Mouse (Mus musculus) WW6 (cell line): ENCODE measurements around the gene Camta2.

Experiments used
- DNase-seq: peaks from one replicate; pipeline ENCODE4 v3.0.0-alpha.2; 2013; ENCODE audit warnings: low read depth, low spot score

Gene Camta2

GRCm38 (mm10) chr11:70687601-70688199, at the start of gene Camta2:
TSS of gene Camta2 (minus strand) at chr11:70688105.
- DNase-seq: peak; percentile 52

- DNase-seq: no peak
These were observed 45.4 kb upstream of the Camta2 start for GRCm38 (mm10) chr11:70733256-70733655.

- DNase-seq: no peak
These were observed 43.3 kb upstream of the Camta2 start for GRCm38 (mm10) chr11:70731178-70731577.

- no peak for DNase-seq
These were observed 42.6 kb upstream of the Camta2 start for GRCm38 (mm10) chr11:70730427-70731038.

GRCm38 (mm10) chr11:70727385-70727784, 39.5 kb upstream of the Camta2 start:
- no peak for DNase-seq

- DNase-seq: no peak
These were observed 38.7 kb upstream of the Camta2 start for GRCm38 (mm10) chr11:70726585-70726984.

- DNase-seq: no peak
These were observed 36.8 kb upstream of the Camta2 start for GRCm38 (mm10) chr11:70724706-70725105.

GRCm38 (mm10) chr11:70721072-70721471, 33.2 kb upstream of the Camta2 start:
- DNase-seq: no peak

GRCm38 (mm10) chr11:70720567-70720966, 32.7 kb upstream of the Camta2 start:
- no peak for DNase-seq

GRCm38 (mm10) chr11:70718481-70718880, 30.6 kb upstream of the Camta2 start:
- no peak for DNase-seq

GRCm38 (mm10) chr11:70715832-70716231, 27.9 kb upstream of the Camta2 start:
- no peak for DNase-seq

GRCm38 (mm10) chr11:70713222-70713621, 25.3 kb upstream of the Camta2 start:
- DNase-seq: no peak

- no peak for DNase-seq
These were observed 23.1 kb upstream of the Camta2 start for GRCm38 (mm10) chr11:70711026-70711425.

- DNase-seq: no peak
These were observed 18.2 kb upstream of the Camta2 start for GRCm38 (mm10) chr11:70706127-70706526.

GRCm38 (mm10) chr11:70702781-70703180, 14.9 kb upstream of the Camta2 start:
- no peak for DNase-seq

- no peak for DNase-seq
These were observed 14.3 kb upstream of the Camta2 start for GRCm38 (mm10) chr11:70701984-70702733.

- DNase-seq: no peak
These were observed 13.5 kb upstream of the Camta2 start for GRCm38 (mm10) chr11:70701221-70701955.

GRCm38 (mm10) chr11:70700613-70701012, 12.7 kb upstream of the Camta2 start:
- no peak for DNase-seq

- DNase-seq: peak; percentile 92
These were observed 12.0 kb upstream of the Camta2 start, which contains the start of the genes Inca1 and Kif1c for GRCm38 (mm10) chr11:70699722-70700556. TSS of gene Inca1 (minus strand) at chr11:70700155. TSS of gene Kif1c (plus strand) at chr11:70700548.

- no peak for DNase-seq
These were observed 11.1 kb upstream of the Camta2 start for GRCm38 (mm10) chr11:70699051-70699450.

- no peak for DNase-seq
These were observed 9.5 kb upstream of the Camta2 start for GRCm38 (mm10) chr11:70697376-70697775.
